Mouse (Mus musculus) testis, adult 2 months (tissue): Measurements from ENCODE around the gene Ppm1d.

Experiments
- CTCF ChIP-seq: fragments of 200-500 bp; IDR thresholded peaks from 2 replicates; pipeline ENCODE4 v1.5.1; 2012; ENCODE audit warnings: low read depth, mild to moderate bottlenecking, inconsistent platforms, low read length, moderate library complexity; ENCODE audit not compliant: control insufficient read depth, insufficient read depth, insufficient replicate concordance
- POLR2A ChIP-seq: fragments of 200-500 bp; IDR thresholded peaks from 2 replicates; pipeline ENCODE4 v1.6.1; 2012; ENCODE audit warnings: low read depth, mild to moderate bottlenecking, inconsistent platforms, low read length, moderate library complexity; ENCODE audit not compliant: control insufficient read depth

DNA sequence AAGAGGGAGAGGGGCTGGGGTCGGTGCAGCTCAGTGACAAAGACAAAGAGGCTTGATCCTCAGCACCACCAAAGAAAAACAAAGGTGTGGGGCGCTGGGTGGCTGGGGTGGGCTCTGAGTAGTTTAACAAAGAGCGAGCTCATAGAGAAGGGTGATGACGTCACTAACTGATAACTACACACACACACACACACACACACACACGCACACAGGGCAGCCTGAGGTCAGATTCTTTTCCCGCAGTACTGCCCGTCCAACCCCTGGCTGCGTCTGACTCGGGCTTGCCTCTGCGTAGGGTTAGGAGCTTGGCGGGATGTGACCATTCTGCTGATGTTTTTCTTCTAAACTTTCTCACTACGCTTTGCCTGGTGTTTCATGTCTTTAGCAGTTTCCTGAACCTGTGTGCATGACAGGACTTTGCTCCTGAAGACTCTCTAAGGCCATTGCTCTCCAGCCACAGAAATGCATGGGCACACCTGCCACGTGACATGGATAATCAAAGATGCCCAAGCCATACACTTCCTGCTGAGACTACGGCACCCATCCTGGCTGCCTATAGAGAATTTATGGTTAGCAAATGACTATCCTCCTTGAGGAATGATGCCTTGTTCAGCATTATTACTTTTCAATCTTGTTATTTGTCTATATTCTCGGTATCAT lies 29.7 kb upstream of the Ppm1d start:
- TF ChIP-seq CTCF = no peak
- no peak for TF ChIP-seq POLR2A
